In the genomic region with DNA sequence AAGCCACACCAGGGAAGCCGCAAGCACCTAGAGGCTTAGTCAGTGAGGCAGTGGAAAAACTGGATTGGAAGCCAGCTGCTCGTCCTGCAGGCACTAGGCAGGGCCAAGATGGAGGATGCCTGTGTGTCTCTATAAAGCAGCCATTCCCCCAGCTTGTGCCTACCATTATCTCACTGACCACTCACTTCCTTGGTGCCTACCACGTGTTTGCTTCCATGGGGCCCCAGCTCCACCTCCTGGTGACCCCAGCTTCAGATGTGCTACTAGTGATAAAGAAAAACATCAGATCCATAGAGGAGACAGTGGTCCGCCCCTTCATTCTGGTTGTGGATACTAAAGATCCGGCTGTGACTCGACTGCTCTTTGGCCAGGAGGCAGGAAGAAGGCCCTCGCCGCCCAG, we compare ENCODE assay signal across 1 mouse cellular context.
TF ChIP-seq lines count a peak whose summit lies in the region.

No protein-coding gene starts in this region.

TF ChIP-seq in CH12.LX, 34 proteins besides CTCF, POLR2A, EP300 and RAD21 (continued from another document):
- no peak for TF ChIP-seq E2F4 (IDR thresholded peaks at IDR 0.05; ENCODE audit: insufficient replicate concordance, low read depth, low read length)
- no peak for TF ChIP-seq ELF1 (IDR thresholded peaks at IDR 0.05; ENCODE audit: low read depth, low read length)
- TF ChIP-seq KAT2A (IDR thresholded peaks at IDR 0.05; ENCODE audit: insufficient replicate concordance, low read length) = no peak
- no peak for TF ChIP-seq USF1 (IDR thresholded peaks at IDR 0.05; ENCODE audit: low read depth, low read length)
- TF ChIP-seq ZMIZ1 (IDR thresholded peaks at IDR 0.05; ENCODE audit: low read depth, low read length) = no peak
- no peak for TF ChIP-seq MEF2A (IDR thresholded peaks at IDR 0.05; ENCODE audit: borderline replicate concordance, low read depth, low read length)
- peak; percentile 37; the same call in 1 of the 2 replicates for TF ChIP-seq MAX (IDR thresholded peaks at IDR 0.05; ENCODE audit: low read length)
